Mouse (Mus musculus) liver, adult 2 months (tissue): Measurements from ENCODE around the gene 4933407L21Rik. TPM values are rescaled to one million over a fixed set of nuclear protein-coding genes. Genes with fewer than 3 reads are reported as not detected.

Experiments used
- DNase-seq: peaks from one replicate; pipeline ENCODE4 v3.0.0-alpha.2; 2011; ENCODE audit warnings: low read depth, low spot score; ENCODE audit errors: extremely low read depth
- H3K27ac ChIP-seq: fragments of 200-500 bp; replicated peaks from 2 replicates; pipeline ENCODE4 v1.5.1; 2012; ENCODE audit warnings: low read depth, mild to moderate bottlenecking, control low read depth, inconsistent platforms, low read length; ENCODE audit not compliant: insufficient read depth
- H3K27me3 ChIP-seq: fragments of 200-500 bp; 2 replicates; pipeline ENCODE4 v1.6.1; 2012; ENCODE audit warnings: mild to moderate bottlenecking, moderate library complexity, low read length, inconsistent platforms; ENCODE audit not compliant: control insufficient read depth, insufficient read depth
- H3K36me3 ChIP-seq: fragments of 200-500 bp; 2 replicates; pipeline ENCODE4 v1.6.1; 2012; ENCODE audit warnings: low read length, inconsistent platforms; ENCODE audit not compliant: control insufficient read depth, insufficient read depth
- H3K4me1 ChIP-seq: fragments of 200-500 bp; 2 replicates; pipeline ENCODE4 v1.6.1; 2011; ENCODE audit warnings: low read length; ENCODE audit not compliant: control insufficient read depth, insufficient read depth
- H3K4me3 ChIP-seq: fragments of 200-500 bp; 2 replicates; pipeline ENCODE4 v1.5.1; 2011; ENCODE audit warnings: low read depth, mild to moderate bottlenecking, control low read depth, low read length, moderate library complexity; ENCODE audit not compliant: insufficient read depth
- H3K79me2 ChIP-seq: fragments of 200-500 bp; 2 replicates; pipeline ENCODE4 v1.6.1; 2012; ENCODE audit warnings: inconsistent platforms, mild to moderate bottlenecking, low read length, moderate library complexity; ENCODE audit not compliant: control insufficient read depth, insufficient read depth
- H3K9ac ChIP-seq: fragments of 200-500 bp; 2 replicates; pipeline ENCODE4 v1.6.1; 2012; ENCODE audit warnings: low read depth, mild to moderate bottlenecking, control low read depth, inconsistent platforms, low read length
- CTCF ChIP-seq: fragments of 200-500 bp; IDR thresholded peaks from 2 replicates; pipeline ENCODE4 v1.5.1; 2011; ENCODE audit warnings: low read depth, low read length, control low read depth
- POLR2A ChIP-seq: fragments of 200-500 bp; IDR thresholded peaks from 2 replicates; pipeline ENCODE4 v1.6.1; 2011; ENCODE audit warnings: low read length, control low read depth; ENCODE audit not compliant: insufficient read depth; ENCODE audit errors: extremely low read depth
- WGBS: fragments of 180-500 bp; shearing (Covaris S2); methylation state at CpG from one replicate; pipeline ENCODE4 v1.1.7; 2018; 5-methylcytosine and 5-hydroxymethylcytosine counted together
- polyA plus RNA-seq: library from polyadenylated mRNA; depleted of rRNA; stranded (reverse); fragments of >200 nt; gene quantifications from 2 replicates; pipeline ENCODE4 v1.2.3, GENCODE M21; 2012
- total RNA-seq: library from RNA; depleted of rRNA; stranded (reverse); fragments of >200 nt; gene quantifications from 2 replicates; pipeline ENCODE4 v1.2.3, GENCODE M21; 2014

Gene 4933407L21Rik
- total and polyA plus RNA-seq, 2 experiments = not detected

DNA sequence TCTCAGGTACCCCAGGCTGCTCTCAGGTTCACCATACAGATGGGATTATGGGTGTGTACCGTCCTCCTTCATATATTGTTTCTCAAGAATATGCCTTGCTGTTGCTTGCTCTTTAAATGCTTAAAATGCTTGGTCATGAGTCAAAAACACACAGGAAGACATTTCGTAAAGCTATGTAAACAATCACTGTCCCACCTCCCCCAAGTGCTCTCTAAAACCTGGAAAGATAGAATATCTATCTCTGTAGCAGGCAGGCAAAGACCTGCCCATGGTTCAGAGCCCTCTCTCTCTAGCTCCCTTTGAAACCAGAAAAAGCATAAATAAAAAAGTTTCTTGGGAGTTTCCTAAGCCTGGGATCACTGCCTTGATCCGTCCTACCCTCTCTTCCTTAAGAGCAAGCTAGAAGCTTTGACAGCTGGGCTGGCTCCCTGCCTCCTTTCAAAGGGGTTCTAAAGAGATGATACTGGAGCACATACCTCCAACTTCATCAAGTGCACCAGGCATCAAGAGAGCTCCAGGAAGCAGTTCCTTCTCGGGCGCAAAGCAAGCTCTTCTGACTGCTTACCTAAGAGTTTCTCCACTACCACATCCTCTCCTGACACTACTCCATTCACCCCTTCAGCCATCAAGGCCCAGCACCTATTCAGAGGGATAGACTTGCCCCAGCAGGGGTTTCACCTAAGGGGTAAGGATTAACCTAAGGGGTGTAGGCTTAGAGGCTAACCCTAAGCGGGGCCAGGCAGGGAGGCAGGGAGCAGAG, 31.0 kb downstream of the 4933407L21Rik start:
- 44% methylated on average over 6 of the region's 6 CpGs for WGBS
- peak; percentile 39 for DNase-seq
- Histone ChIP-seq H3K4me3 (no peak overlapping the region), H3K4me1 (peaks cover 13% of the 10 kb centered on the region), H3K79me2 (no peaks in the 10 kb centered on the region), H3K9ac (no peak overlapping the region), H3K36me3 (no peaks in the 10 kb centered on the region), H3K27me3 (no peaks in the 10 kb centered on the region), H3K27ac (no peak overlapping the region)
- TF ChIP-seq POLR2A (no peak), CTCF (no peak)

DNA sequence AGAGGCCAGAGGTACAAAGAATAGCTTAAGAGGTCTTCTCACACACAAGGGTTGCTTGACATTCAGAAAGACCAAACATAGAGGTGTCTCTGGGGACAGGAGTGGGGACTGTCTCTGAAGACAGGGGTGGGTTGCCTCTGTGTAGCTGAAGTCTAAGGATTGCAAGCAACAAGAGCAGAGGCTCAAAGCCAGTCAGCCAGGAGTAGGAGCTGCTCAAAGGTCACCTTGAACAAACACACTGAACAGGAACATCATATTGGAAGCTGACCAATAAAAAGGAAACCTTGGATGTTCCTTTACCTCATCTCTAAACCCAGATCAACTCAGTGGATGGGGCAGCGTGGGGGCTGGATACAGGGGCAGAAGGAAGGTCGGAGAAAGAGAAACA, 31.6 kb downstream of the 4933407L21Rik start:
- Histone ChIP-seq H3K4me3 (no peak overlapping the region), H3K27ac (no peak overlapping the region), H3K9ac (no peak overlapping the region), H3K79me2 (no peaks in the 10 kb centered on the region), H3K27me3 (no peaks in the 10 kb centered on the region), H3K4me1 (peaks cover 13% of the 10 kb centered on the region), H3K36me3 (no peaks in the 10 kb centered on the region)
- peak; percentile 78 for DNase-seq
- TF ChIP-seq CTCF (no peak), POLR2A (no peak)
- WGBS = 15% methylated on average over 2 of the region's 2 CpGs

DNA sequence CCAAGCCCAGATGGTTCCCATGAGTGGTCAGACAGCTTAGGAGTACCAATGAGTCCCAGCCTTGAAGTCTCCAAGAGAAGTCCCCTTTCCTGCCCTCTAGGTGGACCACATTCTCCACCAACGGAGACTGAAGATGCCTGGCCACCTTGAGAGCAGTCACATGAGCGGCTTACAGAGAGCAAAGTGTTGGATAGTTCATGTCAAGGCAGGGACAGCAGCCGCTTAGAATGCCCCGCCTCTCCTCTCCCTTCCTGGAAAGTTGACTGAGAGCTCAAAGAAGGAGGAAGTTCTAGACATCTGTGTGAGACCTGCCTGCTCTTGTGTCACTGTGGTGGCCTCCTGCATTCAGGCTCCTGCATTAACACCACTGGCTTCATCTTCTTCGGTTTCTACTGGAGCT, 32.6 kb downstream of the 4933407L21Rik start, which contains the start of gene Gpr55:
TSS of gene Gpr55 (minus strand) at position 135 of the 400 bp plus-strand sequence.
- DNase-seq = no peak
- no peak within 1 kb of the TSS for H3K27ac ChIP-seq
- WGBS = 83% methylated on average over 5 of the region's 5 CpGs

DNA sequence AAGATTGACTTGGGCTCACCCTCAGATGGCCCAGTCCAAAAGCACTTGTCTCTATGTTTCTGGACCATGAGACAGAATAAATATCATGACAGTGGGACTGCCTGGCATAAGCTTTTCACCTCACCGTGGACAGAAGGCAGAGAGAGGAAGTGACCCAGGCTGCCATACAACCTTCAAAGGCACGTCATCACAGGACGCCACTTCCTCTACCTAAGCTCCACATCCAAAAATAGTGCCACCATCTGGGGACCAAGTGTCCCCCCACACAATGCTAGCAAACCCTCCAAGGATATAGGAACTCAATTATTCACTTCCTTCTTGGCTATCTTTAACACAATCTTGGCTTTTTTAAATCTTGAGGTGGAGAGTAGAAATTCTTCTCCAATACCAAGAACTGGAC, 33.8 kb downstream of the 4933407L21Rik start:
- no peak for DNase-seq
- H3K27ac ChIP-seq = no peak overlapping the region
- no peak overlapping the region for H3K9ac ChIP-seq
- 85% methylated on average over 3 of the region's 3 CpGs for WGBS
- H3K27me3 ChIP-seq = no peaks in the 10 kb centered on the region
- no peaks in the 10 kb centered on the region for H3K36me3 ChIP-seq
- TF ChIP-seq POLR2A (no peak), CTCF (no peak)
- H3K79me2 ChIP-seq = no peaks in the 10 kb centered on the region
- peaks cover 13% of the 10 kb centered on the region for H3K4me1 ChIP-seq
- H3K4me3 ChIP-seq = no peak overlapping the region

More for the DNA sequence above, 32.6 kb downstream of the 4933407L21Rik start, which contains the start of gene Gpr55:
- TF ChIP-seq CTCF = no peak
- no peak for TF ChIP-seq POLR2A
- Histone ChIP-seq H3K4me3 (no peak within 1 kb of the TSS), H3K79me2 (no peaks in the 10 kb centered on the region), H3K27me3 (no peaks in the 10 kb centered on the region), H3K4me1 (peaks cover 13% of the 10 kb centered on the region), H3K9ac (no peak within 1 kb of the TSS), H3K36me3 (no peaks in the 10 kb centered on the region)

DNA sequence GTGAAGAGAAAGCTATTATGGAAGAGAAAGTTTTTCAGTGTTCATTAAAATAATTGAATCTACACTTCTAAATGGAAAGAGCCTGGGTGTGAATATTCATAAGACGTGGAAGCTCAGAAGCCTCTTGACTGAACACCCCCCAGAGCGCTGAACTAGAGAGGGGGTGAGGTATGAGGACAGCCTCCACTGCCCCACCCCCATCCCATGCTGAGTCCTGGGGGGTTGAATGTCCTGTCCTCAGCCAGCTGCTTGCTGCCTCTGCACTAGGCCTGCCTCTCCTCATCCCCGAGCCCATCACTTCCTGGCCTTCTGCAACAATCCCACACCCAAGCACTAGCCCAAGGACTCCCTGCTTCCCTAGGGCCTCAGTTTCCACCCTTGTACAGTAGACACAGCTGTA, 37.6 kb downstream of the 4933407L21Rik start:
- Histone ChIP-seq H3K36me3 (no peaks in the 10 kb centered on the region), H3K27ac (no peak overlapping the region), H3K4me3 (no peak overlapping the region), H3K79me2 (no peaks in the 10 kb centered on the region), H3K4me1 (no peaks in the 10 kb centered on the region), H3K9ac (no peak overlapping the region), H3K27me3 (no peaks in the 10 kb centered on the region)
- no peak for TF ChIP-seq CTCF
- TF ChIP-seq POLR2A = no peak
- WGBS = 97% methylated on average over 3 of the region's 3 CpGs
- no peak for DNase-seq

DNA sequence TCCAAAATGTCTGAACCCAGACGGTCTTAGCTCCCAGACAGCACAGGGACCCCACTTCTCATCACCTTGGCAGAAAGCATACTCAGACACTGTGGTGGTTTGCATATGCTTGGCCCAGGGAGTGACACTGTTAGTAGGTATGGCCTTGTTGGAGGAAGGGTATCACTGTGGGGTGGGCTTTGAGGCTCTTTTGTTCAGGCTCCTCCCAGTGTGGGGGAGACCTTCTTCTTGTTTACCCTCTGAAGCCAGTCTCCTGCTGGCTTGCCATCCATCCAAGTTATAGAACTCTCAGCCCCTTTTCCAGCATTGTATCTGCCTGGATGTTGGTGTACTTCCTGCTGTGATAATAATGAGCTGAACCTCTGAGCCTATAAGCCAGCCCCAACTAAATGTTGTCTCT, 40.8 kb downstream of the 4933407L21Rik start:
- no peak overlapping the region for H3K9ac ChIP-seq
- TF ChIP-seq CTCF (no peak), POLR2A (no peak)
- DNase-seq = no peak
- H3K27ac ChIP-seq = no peak overlapping the region
- no peak overlapping the region for H3K4me3 ChIP-seq
- no peaks in the 10 kb centered on the region for H3K79me2 ChIP-seq
- H3K27me3 ChIP-seq = no peaks in the 10 kb centered on the region
- H3K36me3 ChIP-seq = no peaks in the 10 kb centered on the region
- no peaks in the 10 kb centered on the region for H3K4me1 ChIP-seq
- 97% methylated on average over 1 of the region's 1 CpGs for WGBS
